Comparison of ENCODE assay signal across 14 mouse cellular contexts in genomic region chr7:97770841-97771620, GRCm38 (mm10). TPM values are rescaled to one million over a fixed set of nuclear protein-coding genes. Genes with fewer than 3 reads are reported as not detected.
DNase-seq lines count a peak whose midpoint lies in the region; ATAC-seq lines count a peak whose summit lies in the region.
"Had no signal": no experiment of that assay in that cellular context is flagged by ENCODE, and none has a peak within 500 bp of the region (broad histone marks: within the 10 kb centered on the region; RNA-seq: fewer than 3 reads in every experiment).

No protein-coding gene starts in this region.

- no peak for ATAC-seq in cerebellum, adult (ENCODE audit: insufficient number of reproducible peaks, low FRiP score, low TSS enrichment)
- no peak for ATAC-seq in erythroid progenitor cell, adult 5-6 weeks (replicated peaks; ENCODE audit: low FRiP score, poor library complexity, severe bottlenecking)
- ATAC-seq: forebrain, postnatal 0 days; intestine, embryonic 16.5 days had no signal

- DNase-seq in cerebellum, adult 9-10 months, result peak; percentile 52
- peak; percentile 24 for DNase-seq in kidney, postnatal 14 days
- DNase-seq in kidney, adult 8-10 months, result no peak
- peak; percentile 52 for DNase-seq in NIH3T3 (ENCODE audit: low read depth)
- peak; percentile 48 to 59 for DNase-seq in cerebellum, postnatal 10 days
- no peak for DNase-seq in left cerebral cortex, postnatal 25 days (ENCODE audit: low spot score in 2 of 2)
- DNase-seq: forebrain, postnatal 0 days; gastrocnemius, adult 2 months; liver, embryonic 13.5 days; midbrain, embryonic 14.5 days; thymus, adult 18-20 months had no signal

- intact Hi-C loops in left cerebral cortex, postnatal 25 days (cut with DNase I), result no loop called here

RNA-seq across cellular contexts. Expression of gene Pak1, which starts 17.3 kb away (rescaled TPM):
- 5.0 and 16.2 TPM in 2 replicates for total RNA-seq in erythroid progenitor cell, adult 5-6 weeks (2015; ENCODE audit: low replicate concordance)
- 3.6 and 6.6 TPM in 2 replicates for total RNA-seq in erythroid progenitor cell, adult 5-6 weeks (2017; ENCODE audit: low replicate concordance)
- total RNA-seq in left cerebral cortex, postnatal 25 days (2021), result 100 to 1,000 TPM; 401 to 458 TPM

RNA-seq across cellular contexts. Expression of gene Aqp11, which starts 32.9 kb away (rescaled TPM):
- total RNA-seq in erythroid progenitor cell, adult 5-6 weeks (2015; ENCODE audit: low replicate concordance), result 1.3 and 2.5 TPM in 2 replicates
- 0.51 and 1.3 TPM in 2 replicates for total RNA-seq in erythroid progenitor cell, adult 5-6 weeks (2017; ENCODE audit: low replicate concordance)
- 10 to 100 TPM; 22.9 to 27.5 TPM for total RNA-seq in left cerebral cortex, postnatal 25 days (2021)

Comparison
In these comparisons a context has a peak if more than half of its experiments do, and no peak if none do; other contexts are left out.
1. DNase-seq: peak in cerebellum, adult 9-10 months (single experiment), kidney, postnatal 14 days (single experiment), NIH3T3 (single experiment) and cerebellum, postnatal 10 days (2 of 2); none in kidney, adult 8-10 months (0 of 2) and left cerebral cortex, postnatal 25 days (0 of 2).
2. RNA of gene Pak1, which starts 17.3 kb away (total RNA-seq): 401 to 458 TPM in left cerebral cortex, postnatal 25 days; 3.6 to 16.2 TPM in erythroid progenitor cell, adult 5-6 weeks; every median in the first group is over 10 times any median in the second.
3. RNA of gene Aqp11, which starts 32.9 kb away (total RNA-seq): 22.9 to 27.5 TPM in left cerebral cortex, postnatal 25 days; 0.51 to 2.5 TPM in erythroid progenitor cell, adult 5-6 weeks; every median in the first group is over 4 times any median in the second.